ENCODE assay signal across 8 mouse cellular contexts in genomic region chr11:7199736-7200392, GRCm38 (mm10). TPM values are rescaled to one million over a fixed set of nuclear protein-coding genes. Genes with fewer than 3 reads are reported as not detected.
A peak's percentile ranks its signal among the peaks of the same experiment; 100 is the strongest.
DNase-seq lines count a peak whose midpoint lies in the region; ATAC-seq and TF ChIP-seq lines count a peak whose summit lies in the region.

No protein-coding gene starts in this region.

- no peaks in the 10 kb centered on the region; the same call in 1 of the 2 replicates for H3K4me1 ChIP-seq in cerebellum, adult 2 months (ENCODE audit: control insufficient read depth, insufficient read depth, low read length)
- H3K4me1 ChIP-seq in neural tube, embryonic 15.5 days: no peaks in the 10 kb centered on the region
- H3K4me1 ChIP-seq in hindbrain, embryonic 13.5 days (replicated peaks): no peaks in the 10 kb centered on the region
- H3K4me1 ChIP-seq in lung, adult 2 months (ENCODE audit: control insufficient read depth, insufficient read depth, low read length): no peaks in the 10 kb centered on the region

- no peaks in the 10 kb centered on the region for H3K27me3 ChIP-seq in cerebellum, adult 2 months (ENCODE audit: control insufficient read depth, insufficient read depth, low read length)
- H3K27me3 ChIP-seq in neural tube, embryonic 15.5 days (replicated peaks): 0 out of 2 replicates have a peak, but pooled peaks cover 5% of the 10 kb centered on the region
- H3K27me3 ChIP-seq in hindbrain, embryonic 13.5 days: no peaks in the 10 kb centered on the region

- no peak for ATAC-seq in cerebellum, adult (ENCODE audit: insufficient number of reproducible peaks, low FRiP score, low TSS enrichment)
- no peak for ATAC-seq in neural tube, embryonic 15.5 days (ENCODE audit: low FRiP score)
- peak; percentile 47; the same call in 1 of the 2 replicates for ATAC-seq in hindbrain, embryonic 13.5 days (ENCODE audit: low FRiP score)

- TF ChIP-seq POLR2A in cerebellum, adult 2 months (IDR thresholded peaks at IDR 0.05; ENCODE audit: borderline replicate concordance, insufficient read depth, low read length): no peak
- no peak for TF ChIP-seq POLR2A in lung, adult 2 months (IDR thresholded peaks at IDR 0.05; ENCODE audit: borderline replicate concordance, extremely low read depth, low read depth, low read length)

- DNase-seq in cerebellum, adult 2 months: peak in 1 of 2 experiments; percentile 49
- DNase-seq in neural tube, embryonic 10.5 days (ENCODE audit: extremely low spot score, low spot score): peak; percentile 48
- DNase-seq in cerebellum, postnatal 36 days: peak; percentile 43 to 64
- peak; percentile 24 for DNase-seq in lung, adult 2 months
- DNase-seq in testis, postnatal 10 days (ENCODE audit: low spot score): peak; percentile 65

- no peak overlapping the region for H3K9ac ChIP-seq in neural tube, embryonic 15.5 days (replicated peaks)
- no peak overlapping the region for H3K9ac ChIP-seq in hindbrain, embryonic 13.5 days

- 50% methylated on average over 14 of the region's 14 CpGs for WGBS in cerebellum, adult 2 months
- WGBS in neural tube, embryonic 15.5 days: 53% methylated on average over 14 of the region's 14 CpGs
- 55% methylated on average over 14 of the region's 14 CpGs for WGBS in hindbrain, embryonic 13.5 days
- WGBS in lung, adult 2 months: 45% methylated on average over 14 of the region's 14 CpGs

- peak; percentile 42; the same call in 1 of the 2 replicates for TF ChIP-seq CTCF in cerebellum, adult 2 months (IDR thresholded peaks at IDR 0.05; ENCODE audit: borderline replicate concordance, insufficient read depth, low read depth, low read length)
- TF ChIP-seq CTCF in lung, adult 2 months (IDR thresholded peaks at IDR 0.05; ENCODE audit: insufficient read depth, low read length): no peak

- H3K4me3 ChIP-seq in cerebellum, adult 2 months (replicated peaks; ENCODE audit: insufficient read depth, low read depth, low read length): no peak overlapping the region
- no peak overlapping the region for H3K4me3 ChIP-seq in neural tube, embryonic 15.5 days (replicated peaks)
- H3K4me3 ChIP-seq in hindbrain, embryonic 13.5 days: no peak overlapping the region
- no peak overlapping the region for H3K4me3 ChIP-seq in lung, adult 2 months (replicated peaks; ENCODE audit: extremely low read depth, low read depth, low read length)

- H3K9me3 ChIP-seq in neural tube, embryonic 15.5 days (replicated peaks): no peaks in the 10 kb centered on the region
- no peaks in the 10 kb centered on the region for H3K9me3 ChIP-seq in hindbrain, embryonic 13.5 days

- no peak overlapping the region for H3K4me2 ChIP-seq in neural tube, embryonic 15.5 days
- no peak overlapping the region for H3K4me2 ChIP-seq in hindbrain, embryonic 13.5 days

- no peaks in the 10 kb centered on the region for H3K36me3 ChIP-seq in neural tube, embryonic 15.5 days
- no peaks in the 10 kb centered on the region for H3K36me3 ChIP-seq in hindbrain, embryonic 13.5 days

- H3K27ac ChIP-seq in cerebellum, adult 2 months (ENCODE audit: insufficient read depth, low read length): no peak overlapping the region
- H3K27ac ChIP-seq in neural tube, embryonic 15.5 days (replicated peaks): no peak overlapping the region
- no peak overlapping the region for H3K27ac ChIP-seq in hindbrain, embryonic 13.5 days

RNA-seq across cellular contexts. Expression of gene Igfbp1, which starts 2.3 kb away (rescaled TPM):
- polyA plus RNA-seq in cerebellum, adult 2 months (2012; rRNA removed): 1.1 and 1.3 TPM in 2 replicates
- 0.10 and 0.38 TPM in 2 replicates for polyA plus RNA-seq in neural tube, embryonic 15.5 days (2015; fragmentation: Nextera tagmentation; extraction: Ambion mirVana)
- polyA plus RNA-seq in hindbrain, embryonic 13.5 days (2015; fragmentation: Nextera tagmentation; extraction: Ambion mirVana): 0.10 TPM in 1 of 2 replicates, not detected in the other
- polyA plus RNA-seq in lung, adult 2 months (2012; rRNA removed): 0.07 TPM in 1 of 2 replicates, not detected in the other

RNA-seq across cellular contexts. Expression of gene Gm11985, which starts 11.5 kb away (rescaled TPM):
- not detected in 2 replicates for polyA plus RNA-seq in cerebellum, adult 2 months (2012; rRNA removed)
- not detected in 2 replicates for polyA plus RNA-seq in neural tube, embryonic 15.5 days (2015; fragmentation: Nextera tagmentation; extraction: Ambion mirVana)
- not detected in 2 replicates for polyA plus RNA-seq in hindbrain, embryonic 13.5 days (2015; fragmentation: Nextera tagmentation; extraction: Ambion mirVana)
- not detected in 2 replicates for polyA plus RNA-seq in lung, adult 2 months (2012; rRNA removed)

RNA-seq across cellular contexts. Expression of gene Igfbp3, which starts 13.9 kb away (rescaled TPM):
- 11.0 and 15.1 TPM in 2 replicates for polyA plus RNA-seq in cerebellum, adult 2 months (2012; rRNA removed)
- 25.3 and 31.5 TPM in 2 replicates for polyA plus RNA-seq in neural tube, embryonic 15.5 days (2015; fragmentation: Nextera tagmentation; extraction: Ambion mirVana)
- 13.8 and 14.1 TPM in 2 replicates for polyA plus RNA-seq in hindbrain, embryonic 13.5 days (2015; fragmentation: Nextera tagmentation; extraction: Ambion mirVana)
- 55.2 and 113 TPM in 2 replicates for polyA plus RNA-seq in lung, adult 2 months (2012; rRNA removed)
